ENCODE assay signal across 27 mouse cellular contexts in genomic region chr1:4598425-4598824, GRCm38 (mm10).
"Had no signal": no experiment of that assay in that cellular context is flagged by ENCODE, and none has a peak within 500 bp of the region (broad histone marks: within the 10 kb centered on the region; RNA-seq: fewer than 3 reads in every experiment).

No protein-coding gene starts in this region.

- H3K9me3 ChIP-seq: heart, embryonic 10.5 days; heart, embryonic 12.5 days; hindbrain, embryonic 10.5 days; hindbrain, embryonic 12.5 days; intestine, embryonic 15.5 days; kidney, embryonic 15.5 days; limb, embryonic 13.5 days; limb, embryonic 15.5 days had no signal

- DNase-seq: gastrocnemius, adult 2 months; gastrocnemius, postnatal 10 days; gastrocnemius, postnatal 25 days; heart, adult 18-20 months; heart, postnatal 10 days; heart, postnatal 4 days; kidney, adult 18-20 months; kidney, adult 8-10 months; kidney, postnatal 14 days; kidney, postnatal 36 days; layer of hippocampus, adult 9-11 months; layer of hippocampus, postnatal 36 days; left cerebral cortex, postnatal 4 days had no signal

- H3K27ac ChIP-seq: gastrocnemius, adult 2 months; heart, embryonic 10.5 days; hindbrain, embryonic 10.5 days; hindbrain, embryonic 12.5 days; hindbrain, embryonic 14.5 days; intestine, embryonic 15.5 days; kidney, embryonic 15.5 days; kidney, postnatal 0 days; limb, embryonic 13.5 days; limb, embryonic 15.5 days; liver, embryonic 14.5 days had no signal

- H3K27me3 ChIP-seq: heart, embryonic 12.5 days; hindbrain, embryonic 12.5 days; intestine, embryonic 15.5 days; kidney, embryonic 15.5 days; limb, embryonic 13.5 days; limb, embryonic 15.5 days had no signal

- H3K4me1 ChIP-seq: heart, embryonic 10.5 days; heart, embryonic 12.5 days; hindbrain, embryonic 10.5 days; hindbrain, embryonic 12.5 days; intestine, embryonic 15.5 days; kidney, embryonic 15.5 days; limb, embryonic 13.5 days; limb, embryonic 15.5 days had no signal

- H3K4me2 ChIP-seq: heart, embryonic 12.5 days; hindbrain, embryonic 12.5 days; hindbrain, embryonic 14.5 days; intestine, embryonic 15.5 days; kidney, embryonic 15.5 days; limb, embryonic 13.5 days; limb, embryonic 15.5 days had no signal

- H3K4me3 ChIP-seq: gastrocnemius, adult 2 months; heart, embryonic 10.5 days; heart, embryonic 12.5 days; hindbrain, embryonic 10.5 days; hindbrain, embryonic 12.5 days; intestine, embryonic 15.5 days; kidney, embryonic 15.5 days; limb, embryonic 13.5 days; limb, embryonic 15.5 days had no signal

- H3K9ac ChIP-seq: heart, embryonic 12.5 days; hindbrain, embryonic 12.5 days; hindbrain, embryonic 14.5 days; intestine, embryonic 15.5 days; kidney, embryonic 15.5 days; limb, embryonic 13.5 days; limb, embryonic 15.5 days; liver, embryonic 14.5 days had no signal

- ATAC-seq: hindbrain, embryonic 16.5 days; inflammation-experienced regulatory T-cells, adult 6 months; intestine, embryonic 15.5 days; intestine, postnatal 0 days had no signal

- H3K36me3 ChIP-seq: heart, embryonic 10.5 days; heart, embryonic 12.5 days; hindbrain, embryonic 10.5 days; hindbrain, embryonic 12.5 days; intestine, embryonic 15.5 days; kidney, embryonic 15.5 days; limb, embryonic 13.5 days; limb, embryonic 15.5 days had no signal
